Mouse (Mus musculus): ENCODE results near the gene Micall2.
"Not testable (repeated sequence)": the region's sequence is repeated elsewhere in the genome, so short reads cannot be mapped to it uniquely, and the experiment has no call there.

Micall2 gene

DNA sequence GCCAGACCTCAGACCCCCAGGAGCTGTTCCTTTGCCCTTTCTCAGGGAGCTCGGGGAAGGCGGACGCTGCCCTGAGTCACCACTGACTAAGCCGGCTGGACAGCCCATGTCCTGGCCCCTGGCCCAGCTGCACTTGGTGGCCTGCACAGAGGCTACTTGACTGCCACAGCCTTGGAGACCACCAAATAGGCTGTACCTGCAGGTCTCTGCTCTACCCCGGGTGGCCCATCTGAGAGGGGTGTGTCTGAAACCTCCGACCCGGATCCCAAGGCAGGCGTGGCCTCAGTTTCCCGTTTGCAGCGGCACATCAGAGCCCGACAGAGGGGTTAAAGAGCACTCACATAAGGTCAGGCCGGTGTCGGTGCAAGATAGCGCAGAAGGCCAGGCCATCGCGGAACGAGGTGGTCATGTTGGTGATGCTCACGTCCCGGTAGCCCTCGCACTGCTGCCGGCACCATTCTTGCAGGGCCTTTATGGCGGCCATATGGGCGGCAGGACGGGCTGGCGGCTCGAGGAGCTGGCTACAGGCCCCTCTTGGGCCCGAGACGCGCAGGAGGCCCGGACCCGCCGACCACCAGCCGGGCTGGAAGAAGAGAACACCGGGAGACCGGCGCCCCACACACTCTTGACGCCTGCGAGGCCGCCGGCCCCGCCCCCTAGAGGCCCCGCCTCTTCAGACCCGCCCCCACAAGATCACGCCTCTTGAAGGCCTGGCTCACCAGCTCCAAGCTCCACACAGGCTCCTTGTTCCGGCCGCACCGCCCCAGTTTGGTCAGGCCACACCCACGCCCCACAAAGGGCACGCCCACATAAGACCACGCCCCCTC is at the start of gene Micall2:
Gene Micall2 (minus strand): TSS at position 660 of the 827 bp plus-strand sequence.
- DNase-seq (ENCODE audit: low spot score), result peak; percentile 90

DNA sequence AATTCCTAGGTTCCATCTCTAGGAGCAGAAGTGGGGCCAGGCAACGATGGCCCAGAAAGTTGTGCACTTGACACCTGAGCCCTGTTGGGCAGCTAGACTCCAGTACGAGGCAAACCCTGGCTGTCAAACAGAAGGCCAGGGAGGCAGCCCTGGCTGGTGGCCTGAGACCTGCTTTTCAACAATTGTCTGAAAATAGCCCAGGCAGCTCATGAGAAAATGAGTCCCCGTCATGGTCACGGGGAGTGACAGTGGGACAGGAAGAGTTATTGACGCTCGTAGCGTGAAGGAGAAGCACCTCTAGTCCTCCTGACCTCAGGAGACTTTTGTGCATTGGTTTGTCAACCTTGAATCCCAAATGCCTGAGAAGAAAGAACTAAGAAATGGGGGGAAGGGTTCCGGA is 45.3 kb upstream of the Micall2 start:
- no peak for DNase-seq (ENCODE audit: low spot score)

DNA sequence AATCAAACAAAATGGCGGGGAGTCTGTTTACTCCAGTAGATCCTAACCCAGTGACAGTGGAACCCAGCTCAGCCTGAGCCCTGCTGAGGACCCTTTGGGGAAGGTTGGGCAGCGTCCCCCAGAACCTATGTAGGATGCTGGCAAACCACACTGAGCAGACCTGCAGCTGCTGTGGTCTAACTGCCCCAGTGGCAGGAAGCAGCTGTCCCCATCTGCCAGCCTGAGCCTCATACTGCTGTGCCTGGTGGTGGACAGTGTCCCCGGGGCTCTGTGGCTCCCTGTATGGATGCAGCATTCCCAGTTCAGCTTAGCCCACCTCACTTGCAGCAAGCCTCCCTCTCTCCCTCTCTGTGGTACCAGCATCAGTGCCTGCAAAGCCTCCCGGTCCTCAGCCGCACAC is 40.8 kb upstream of the Micall2 start:
- no peak for DNase-seq (ENCODE audit: low spot score)

DNA sequence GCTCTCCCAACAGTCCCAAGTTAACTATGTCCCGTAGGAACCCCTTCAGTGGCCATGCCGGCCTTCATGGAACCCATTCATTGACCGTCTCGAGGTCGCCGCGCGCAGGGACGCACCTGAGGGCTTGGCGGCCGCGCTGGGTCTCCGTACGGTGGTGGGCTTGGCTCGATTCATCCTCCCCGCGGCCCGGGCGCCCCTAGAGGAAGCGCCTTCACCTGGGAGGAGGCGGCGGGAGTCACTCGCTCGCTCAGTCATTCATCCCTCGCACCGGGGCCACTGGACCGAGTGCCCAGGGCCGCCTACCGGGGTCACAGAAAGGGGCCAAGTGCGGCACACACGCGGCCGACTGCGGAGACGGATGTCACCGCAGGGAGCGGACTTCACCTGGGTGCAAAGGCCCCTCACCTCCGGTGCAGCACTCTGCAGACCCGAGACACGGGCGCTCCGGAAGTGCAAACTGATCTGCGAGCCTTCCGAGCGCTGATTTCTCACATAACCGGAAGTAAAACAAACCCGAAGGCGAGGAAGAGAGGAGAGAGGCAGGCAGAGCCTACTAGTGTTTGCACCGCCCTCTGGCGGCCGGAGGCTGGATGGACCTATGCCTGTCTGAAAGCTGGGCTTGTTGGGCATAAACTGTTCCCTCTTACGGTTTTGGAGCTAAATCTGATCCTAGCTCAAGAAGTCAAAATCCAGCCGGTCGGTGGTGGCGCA is 39.2 kb upstream of the Micall2 start, which contains the start of gene Ints1:
Gene Ints1 (minus strand): TSS at position 459 of the 711 bp plus-strand sequence.
- DNase-seq (ENCODE audit: low spot score), result peak; percentile 98

DNA sequence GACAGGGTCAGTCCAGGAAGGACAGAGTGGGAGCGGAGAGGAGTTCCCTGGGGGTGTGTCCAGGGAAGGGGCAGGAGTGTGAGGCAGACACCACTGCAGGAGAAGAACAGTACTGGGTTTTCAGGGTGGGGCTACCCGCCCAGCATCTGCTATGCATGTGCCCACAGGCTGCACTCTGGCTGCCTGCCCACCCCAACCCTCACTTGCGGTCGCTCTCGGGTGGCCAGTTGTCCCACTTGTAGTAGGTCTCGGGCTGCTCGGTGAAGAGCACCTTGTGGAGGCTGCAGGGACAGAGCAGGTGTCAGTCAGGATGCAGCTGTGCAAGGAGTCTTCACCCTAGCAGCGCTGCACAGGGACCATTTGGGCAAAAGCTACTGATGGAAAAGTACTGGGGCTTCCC is 32.1 kb upstream of the Micall2 start:
- DNase-seq (ENCODE audit: low spot score), result no peak

DNA sequence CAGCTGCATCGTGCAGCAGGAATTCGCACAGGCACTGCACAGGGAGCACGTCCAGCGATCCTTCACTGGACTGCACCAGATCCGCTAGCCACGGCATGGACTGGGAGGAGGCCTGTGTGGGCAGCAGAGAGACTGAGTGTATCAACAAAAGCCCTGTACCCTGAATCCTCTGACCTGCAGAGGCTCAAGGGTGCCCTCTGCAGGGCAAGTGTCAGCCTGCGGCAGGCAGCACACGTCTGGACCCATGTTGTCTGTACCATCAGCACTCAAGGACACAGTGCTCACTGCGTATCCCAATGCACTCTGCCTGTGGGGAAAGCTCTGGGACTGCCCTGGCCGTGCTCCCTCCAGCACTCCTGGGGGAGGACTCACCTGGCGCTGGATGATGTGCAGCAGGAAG is 28.2 kb upstream of the Micall2 start:
- DNase-seq (ENCODE audit: low spot score), result no peak

DNA sequence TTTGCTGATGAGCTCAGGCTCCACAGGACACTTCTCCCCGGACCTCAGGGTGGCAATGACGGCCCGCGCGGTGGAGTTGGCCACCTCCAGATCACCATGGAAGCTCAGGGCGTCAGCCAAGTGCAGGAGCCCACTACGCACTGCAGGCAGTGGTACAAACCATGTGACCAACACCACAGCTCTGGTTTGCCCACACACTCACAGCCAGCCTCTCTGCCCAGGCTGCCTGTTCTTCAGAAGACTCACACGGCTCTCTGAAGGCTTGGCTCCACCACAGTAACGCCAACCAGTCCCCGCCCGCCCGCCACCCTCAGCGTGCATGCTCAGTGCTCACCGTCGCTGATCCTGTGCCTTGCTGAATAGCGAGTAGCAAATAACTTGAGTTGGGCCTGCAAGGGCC is 22.0 kb upstream of the Micall2 start:
- DNase-seq (ENCODE audit: low spot score), result peak; percentile 46

DNA sequence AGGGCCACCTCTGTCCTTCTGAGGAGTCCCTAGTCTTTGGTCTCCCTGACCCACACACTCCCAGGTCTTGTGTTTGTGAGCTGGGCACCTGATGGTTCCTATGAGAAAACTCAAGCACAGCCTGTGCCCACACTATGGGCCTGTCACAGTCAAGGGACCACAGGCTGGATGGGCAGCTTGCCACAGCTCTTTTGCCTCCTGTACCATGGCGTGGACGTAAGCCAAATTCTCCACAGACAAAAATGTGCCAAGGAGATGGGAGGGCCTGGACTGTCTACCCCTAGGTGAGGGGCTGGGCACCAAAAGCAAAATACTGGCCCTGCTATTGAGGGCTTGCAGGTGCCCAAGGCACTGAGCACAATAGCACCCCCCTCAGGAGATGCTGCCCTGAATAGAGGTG is 20.4 kb upstream of the Micall2 start:
- no peak for DNase-seq (ENCODE audit: low spot score)

DNA sequence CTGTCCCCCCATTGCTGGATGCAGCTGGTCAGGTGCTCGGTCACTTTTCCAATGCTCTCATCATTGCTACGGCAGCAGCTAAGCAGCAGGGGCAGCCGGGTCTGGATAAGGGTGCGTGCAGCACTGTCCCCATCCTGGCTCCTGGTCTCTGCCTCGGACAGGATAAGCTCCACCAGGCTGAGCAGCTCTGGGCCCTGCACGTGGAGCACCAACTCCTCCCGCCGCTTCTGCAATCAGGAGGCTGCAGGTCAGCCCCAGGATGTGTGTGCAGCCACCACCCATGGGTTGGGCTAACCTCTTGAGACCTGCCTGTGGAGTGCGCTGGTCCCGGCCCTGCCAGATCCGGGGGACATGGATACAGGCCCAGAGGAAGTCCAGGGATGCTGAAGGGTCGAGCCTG is 20.0 kb upstream of the Micall2 start:
- DNase-seq (ENCODE audit: low spot score), result no peak

DNA sequence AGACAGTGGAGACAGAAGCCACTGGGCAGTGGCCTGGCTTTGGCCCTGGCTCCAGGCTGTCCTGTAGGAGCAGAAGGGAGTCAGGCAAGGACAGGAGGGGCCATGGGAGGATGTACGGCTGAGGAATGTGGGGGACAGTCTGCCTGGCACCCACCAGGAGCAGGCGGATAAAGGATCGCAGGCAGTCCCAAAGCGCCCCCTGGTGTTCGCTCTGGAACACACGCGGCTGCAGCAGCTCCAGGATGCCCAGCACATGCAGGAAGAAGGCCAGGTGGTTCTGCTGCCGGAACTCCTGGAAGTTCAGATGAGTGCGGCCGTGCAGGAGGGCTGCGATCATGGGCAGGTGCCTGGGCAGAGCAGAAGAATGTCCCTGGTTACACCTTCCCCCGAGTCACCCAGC is 18.6 kb upstream of the Micall2 start:
- peak; percentile 67 for DNase-seq (ENCODE audit: low spot score)

DNA sequence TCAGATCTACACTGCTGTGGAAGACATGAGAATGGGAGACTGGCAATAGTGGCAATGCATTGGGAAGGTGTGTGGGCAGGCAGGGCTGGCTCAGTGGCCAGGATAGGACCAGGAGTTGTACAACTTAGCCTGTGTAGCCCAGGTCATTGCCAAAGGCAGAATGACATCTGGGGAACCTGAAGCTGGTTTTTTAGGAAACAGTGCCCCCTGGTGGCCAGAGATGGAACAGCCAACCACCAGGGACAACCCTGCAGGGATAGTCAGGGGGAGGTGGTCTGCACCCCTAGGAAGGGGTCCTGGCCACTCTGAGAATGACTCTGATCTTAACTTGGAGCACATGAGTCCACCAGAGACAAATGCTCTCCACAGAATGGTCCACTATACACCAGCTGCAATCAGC is 14.4 kb upstream of the Micall2 start:
- DNase-seq (ENCODE audit: low spot score), result no peak

DNA sequence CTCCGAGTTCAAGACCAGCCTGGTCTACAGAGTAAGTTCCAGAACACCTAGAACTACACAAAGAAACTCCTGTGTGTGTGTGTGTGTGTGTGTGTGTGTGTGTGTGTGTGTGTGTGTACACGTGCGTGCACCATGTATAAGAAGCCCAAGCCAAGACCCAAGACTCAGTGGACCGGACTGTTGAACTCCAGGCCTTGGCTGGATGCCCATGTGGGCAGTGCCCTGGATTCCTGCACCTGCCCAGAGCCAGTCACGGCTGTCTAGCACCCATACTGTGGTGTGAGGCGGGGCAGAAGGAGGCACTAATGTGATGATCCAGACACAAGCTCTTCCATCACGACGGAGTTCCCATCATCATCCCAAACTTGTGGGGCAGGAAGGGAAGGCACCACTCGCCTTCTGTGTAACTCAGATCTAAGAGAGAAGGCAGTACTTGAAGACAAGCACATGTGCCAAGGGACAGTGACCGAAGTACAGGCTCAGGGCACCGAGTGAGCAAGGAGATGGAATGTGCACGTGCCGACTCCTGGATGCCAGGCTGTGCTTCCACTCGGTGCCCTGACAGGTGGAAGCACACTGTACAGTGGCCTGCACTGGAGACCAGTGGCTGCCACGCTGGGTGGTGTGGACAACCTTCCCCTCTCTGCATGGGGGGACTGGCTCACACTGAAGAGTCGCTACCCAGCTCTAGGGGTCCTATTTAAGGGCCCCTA is 13.4 kb upstream of the Micall2 start:
- DNase-seq (ENCODE audit: low spot score), result no peak

DNA sequence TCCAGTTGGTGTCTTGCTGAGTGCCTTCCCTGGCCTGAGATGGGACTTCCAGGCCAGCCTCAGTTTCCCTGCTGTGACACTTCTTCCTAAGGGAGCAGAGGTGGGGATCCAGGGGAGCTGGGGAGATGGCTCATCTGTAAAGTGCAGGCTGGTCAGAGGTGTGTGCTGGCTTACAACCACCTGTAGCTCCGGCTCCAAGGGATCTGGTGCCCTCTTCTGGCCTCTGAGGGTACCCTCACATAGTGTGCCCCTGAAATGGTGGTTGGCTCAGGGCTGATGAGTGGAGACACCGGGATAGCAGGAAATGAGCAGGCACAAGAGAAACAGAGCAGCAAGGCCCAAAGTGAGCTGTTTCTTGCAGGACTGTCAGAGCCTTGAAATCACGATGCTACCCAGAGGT is 9.6 kb upstream of the Micall2 start:
- DNase-seq (ENCODE audit: low spot score), result peak; percentile 51

DNA sequence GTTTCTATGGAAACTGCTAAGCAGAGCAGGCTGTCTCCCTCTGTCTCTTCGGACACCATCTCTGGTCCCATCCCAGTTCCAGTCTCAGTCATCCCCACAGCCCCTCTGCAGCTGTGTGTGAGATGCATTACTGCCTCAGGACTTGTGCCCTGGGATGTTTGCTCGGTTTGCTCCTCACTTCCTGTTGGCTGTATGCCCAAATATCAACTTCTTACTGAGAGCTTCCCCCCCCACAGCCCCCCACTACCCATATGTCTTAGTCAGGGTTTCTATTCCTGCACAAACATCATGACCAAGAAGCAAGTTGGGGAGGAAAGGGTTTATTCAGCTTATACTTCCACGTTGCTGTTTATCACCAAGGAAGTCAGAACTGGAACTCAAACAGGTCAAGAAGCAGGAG is 6.5 kb upstream of the Micall2 start:
- DNase-seq (ENCODE audit: low spot score), result not testable (repeated sequence)

DNA sequence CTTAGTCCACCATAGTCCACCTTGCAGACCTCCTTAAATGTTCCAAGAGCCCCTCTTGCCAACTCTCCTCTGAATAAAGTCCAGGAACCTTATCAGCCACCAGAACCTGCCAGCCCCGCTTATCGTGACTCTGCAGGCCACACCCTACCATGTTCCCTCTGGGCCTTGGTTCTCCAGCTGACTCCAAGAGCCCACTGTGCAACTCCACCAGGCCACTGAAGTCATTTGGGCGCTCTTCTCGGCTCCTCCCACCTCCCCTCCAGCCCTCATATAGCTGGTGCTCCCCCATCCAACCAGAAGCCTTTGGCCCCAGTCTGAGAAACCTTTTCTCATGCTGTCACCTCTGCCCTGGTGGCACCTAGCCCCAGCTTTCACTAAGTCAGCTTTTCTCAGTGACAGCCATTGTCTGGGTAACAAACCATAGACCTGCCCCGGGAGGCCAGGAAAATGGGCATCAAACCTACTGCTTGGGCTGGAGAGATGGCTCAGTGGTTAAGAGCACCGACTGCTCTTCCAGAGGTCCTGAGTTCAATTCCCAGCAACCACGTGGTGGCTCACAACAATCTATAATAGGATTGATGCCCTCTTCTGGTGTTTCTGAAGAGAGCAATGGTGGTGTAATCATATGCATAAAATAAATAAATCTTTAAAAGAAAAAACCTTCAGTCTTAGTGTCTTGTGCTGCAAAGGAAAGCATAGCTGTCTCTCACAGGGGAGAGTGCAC is 2.6 kb upstream of the Micall2 start:
- DNase-seq (ENCODE audit: low spot score), result no peak

DNA sequence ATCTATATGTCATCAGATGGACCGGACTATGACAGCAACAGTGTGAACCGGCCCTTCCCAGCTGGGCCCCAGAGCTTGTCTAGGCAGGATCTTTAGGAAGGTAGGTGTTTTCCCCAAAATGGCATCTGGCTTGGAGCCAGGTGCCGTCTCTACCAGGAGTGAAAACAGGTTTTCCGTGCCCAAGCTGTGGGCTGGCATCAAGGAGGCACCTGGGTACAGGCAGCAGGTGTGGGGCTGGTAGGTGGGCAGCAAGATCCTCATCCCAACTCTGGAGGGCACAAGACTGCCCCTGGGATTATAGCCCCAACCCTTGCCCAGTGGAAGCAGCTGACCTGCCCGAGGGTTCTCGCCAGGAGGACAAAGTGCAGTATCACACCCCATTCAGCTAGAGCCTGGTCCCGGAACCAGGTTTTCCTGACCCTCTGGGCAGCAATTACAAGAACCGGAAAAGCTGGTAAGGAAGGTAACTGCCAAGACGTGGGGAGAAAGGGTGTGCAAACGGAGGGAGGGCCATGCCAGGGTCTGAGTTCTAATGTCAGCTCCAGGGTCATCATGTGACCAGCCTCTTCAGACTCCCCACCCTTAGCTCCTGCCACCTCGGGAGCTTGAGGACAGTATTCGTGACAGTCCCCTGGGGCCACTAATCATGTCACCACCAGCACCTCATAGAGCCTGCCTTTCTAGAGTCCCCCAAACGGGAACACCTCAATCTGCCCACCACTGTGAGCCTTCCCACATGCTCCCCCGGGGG is 1.9 kb upstream of the Micall2 start:
- no peak for DNase-seq (ENCODE audit: low spot score)

DNA sequence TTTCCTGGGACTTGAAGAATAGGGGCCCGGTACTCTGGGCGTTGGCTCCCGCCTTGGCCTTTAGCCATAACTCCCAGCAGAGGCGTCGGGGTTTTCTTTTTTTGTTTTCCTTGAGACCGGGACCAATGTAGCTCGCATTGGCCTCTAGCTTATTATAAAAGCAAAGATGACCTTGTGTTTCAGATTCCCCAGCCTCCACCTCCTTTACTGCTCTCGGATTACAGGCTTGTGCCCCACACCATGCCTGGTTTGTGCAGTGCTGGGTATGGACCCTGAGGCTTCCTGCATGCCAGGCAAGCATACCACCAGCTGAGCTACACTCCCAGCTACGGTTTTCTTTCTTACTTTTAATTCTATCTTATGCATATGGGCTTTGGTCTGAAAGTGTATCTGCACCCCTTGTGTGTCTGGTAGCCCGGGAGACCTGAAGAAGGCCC is 386 bp upstream of the Micall2 start:
- DNase-seq (ENCODE audit: low spot score), result no peak

DNA sequence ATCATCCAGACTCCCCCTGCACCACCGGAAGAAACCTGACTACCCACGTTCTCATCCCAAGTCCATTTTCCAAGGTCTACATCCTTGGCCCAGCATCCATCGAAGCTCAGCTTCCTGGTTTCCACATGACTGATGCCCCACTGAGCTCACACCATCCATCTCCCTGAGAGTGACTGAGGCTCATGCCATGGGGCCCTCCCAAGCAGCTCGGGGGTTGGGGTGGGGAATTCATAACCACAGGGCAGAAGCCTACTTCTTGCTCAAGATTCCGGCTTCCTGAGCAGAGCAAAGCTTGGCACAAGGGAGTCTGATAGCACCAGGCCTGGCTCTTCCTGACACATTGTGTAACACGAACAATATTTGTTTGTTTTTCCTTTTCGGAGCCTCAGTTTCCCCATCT is 1.4 kb downstream of the Micall2 start:
- no peak for DNase-seq (ENCODE audit: low spot score)

DNA sequence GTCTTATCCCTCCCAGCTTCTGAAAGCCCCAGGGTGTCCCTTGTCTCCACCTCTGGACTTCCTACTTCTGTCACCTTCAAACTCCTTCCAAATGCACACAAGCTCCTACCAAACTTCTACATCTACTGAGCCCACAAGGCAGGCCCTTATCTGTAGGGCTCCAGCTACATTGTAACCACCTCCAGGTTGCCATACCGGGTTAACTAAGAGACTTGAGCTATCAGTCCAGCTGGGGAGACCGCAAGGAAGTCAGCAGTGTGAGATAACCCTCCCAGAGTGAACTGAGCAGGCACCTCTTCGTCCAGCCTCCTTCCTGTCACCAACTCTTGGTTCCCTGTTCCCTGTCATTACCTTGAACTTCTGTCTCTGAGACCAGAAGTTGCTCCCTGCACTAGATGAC is 2.1 kb downstream of the Micall2 start:
- no peak for DNase-seq (ENCODE audit: low spot score)

DNA sequence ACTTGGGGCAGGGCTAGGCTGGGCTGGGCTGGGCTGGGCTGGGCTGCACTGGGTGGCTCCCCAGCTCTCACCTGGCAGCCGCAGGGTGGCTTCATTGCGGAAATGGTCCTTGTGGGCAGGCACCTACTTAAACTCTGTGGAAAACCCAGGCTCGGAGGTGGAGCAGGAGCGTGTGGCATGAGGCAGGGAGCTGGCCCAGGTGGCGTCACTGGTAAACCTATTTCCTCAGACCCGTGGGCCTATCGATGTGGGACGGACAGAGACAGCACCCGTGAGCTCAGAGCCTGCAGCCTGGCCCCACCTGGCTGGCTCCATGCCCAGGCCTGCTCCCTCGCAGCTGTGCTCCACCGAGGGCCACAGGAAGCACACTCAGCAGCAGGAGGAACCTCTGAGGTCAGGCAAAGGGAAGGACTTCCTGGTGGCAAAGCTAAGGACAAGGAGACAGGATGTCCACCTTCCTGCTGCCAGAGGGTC is 3.5 kb downstream of the Micall2 start:
- no peak for DNase-seq (ENCODE audit: low spot score)
